Mouse (Mus musculus): ENCODE data around the gene Spop.
A peak's percentile ranks its signal among the peaks of the same experiment; 100 is the strongest.

Spop gene

GRCm38 (mm10) chr11:95413641-95414535, at the start of gene Spop:
Spop (plus strand) TSS chr11:95414080.
- DNase-seq, result peak; percentile 95

DNA sequence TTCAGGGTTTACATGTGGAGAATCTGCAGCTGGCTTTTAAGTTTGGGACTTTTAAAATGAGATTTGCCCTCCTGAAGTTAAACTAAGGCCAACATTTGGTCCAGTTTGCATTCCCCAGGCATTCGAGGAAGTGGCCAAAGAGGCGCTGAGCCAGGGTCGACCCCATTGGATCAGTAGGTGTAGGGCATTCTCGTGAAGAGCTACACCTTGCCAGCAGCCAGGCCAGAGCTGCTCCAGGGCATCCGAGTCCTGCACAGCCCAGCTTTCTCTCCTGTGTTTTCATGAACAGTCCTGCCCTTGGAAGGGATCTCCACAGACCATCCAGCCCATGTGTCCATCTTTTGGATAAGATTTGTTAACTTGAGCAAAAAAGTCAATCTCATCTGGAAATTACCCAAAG, 49.5 kb upstream of the Spop start:
- no peak for DNase-seq

DNA sequence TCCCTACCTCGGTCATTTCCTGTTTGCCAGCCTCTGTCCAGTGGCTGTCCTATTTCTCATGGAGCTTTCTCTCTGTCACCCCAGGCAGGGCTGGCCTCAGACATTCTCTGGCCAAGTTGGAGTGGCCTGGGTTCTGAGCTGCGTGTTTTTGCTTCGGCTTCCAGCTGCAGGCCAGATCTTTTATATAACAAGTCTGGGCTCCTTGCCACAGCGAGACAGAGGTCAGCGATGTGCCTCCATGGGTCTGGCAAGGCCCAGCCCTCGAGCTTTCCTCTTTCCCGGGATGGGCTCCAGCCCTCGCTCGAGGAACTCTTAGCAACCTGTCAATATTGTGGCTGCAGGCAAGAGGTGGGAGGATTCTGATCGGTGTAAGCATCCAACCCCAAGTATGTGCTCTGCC, 48.3 kb upstream of the Spop start:
- no peak for DNase-seq

DNA sequence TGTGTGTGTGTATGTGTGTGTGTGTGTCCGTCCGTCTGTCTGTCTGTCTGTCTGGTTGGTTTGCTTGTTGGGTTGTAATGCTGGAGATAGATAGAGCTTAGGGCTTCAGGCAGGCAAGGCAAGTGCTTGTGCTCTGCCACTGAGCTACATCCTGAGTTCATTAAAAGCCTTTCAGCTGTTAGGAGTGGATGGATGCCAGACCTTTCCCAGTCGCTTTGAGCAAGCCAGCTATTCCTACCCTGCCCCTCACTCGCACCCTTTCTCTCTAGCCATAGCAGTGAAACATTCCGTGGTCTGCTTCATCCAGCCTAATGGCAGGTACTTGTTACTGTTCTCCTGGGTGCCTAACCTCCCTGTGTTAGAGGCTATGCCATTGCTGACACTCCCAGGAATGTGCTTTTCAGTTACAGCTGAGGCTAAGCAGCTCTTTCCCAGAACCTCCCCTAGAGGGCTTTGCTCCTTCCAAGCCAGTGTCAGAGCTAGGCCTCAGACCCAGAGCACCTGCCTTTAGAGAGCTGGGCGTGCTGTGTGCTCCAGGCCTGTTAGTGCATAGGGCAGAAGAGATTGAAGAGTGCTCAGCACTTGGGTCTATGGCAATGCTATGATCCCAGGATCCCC, 47.5 kb upstream of the Spop start:
- DNase-seq, result peak; percentile 47

- peak; percentile 66 for DNase-seq
Observed at GRCm38 (mm10) chr11:95367011-95367735, 46.7 kb upstream of the Spop start.

DNA sequence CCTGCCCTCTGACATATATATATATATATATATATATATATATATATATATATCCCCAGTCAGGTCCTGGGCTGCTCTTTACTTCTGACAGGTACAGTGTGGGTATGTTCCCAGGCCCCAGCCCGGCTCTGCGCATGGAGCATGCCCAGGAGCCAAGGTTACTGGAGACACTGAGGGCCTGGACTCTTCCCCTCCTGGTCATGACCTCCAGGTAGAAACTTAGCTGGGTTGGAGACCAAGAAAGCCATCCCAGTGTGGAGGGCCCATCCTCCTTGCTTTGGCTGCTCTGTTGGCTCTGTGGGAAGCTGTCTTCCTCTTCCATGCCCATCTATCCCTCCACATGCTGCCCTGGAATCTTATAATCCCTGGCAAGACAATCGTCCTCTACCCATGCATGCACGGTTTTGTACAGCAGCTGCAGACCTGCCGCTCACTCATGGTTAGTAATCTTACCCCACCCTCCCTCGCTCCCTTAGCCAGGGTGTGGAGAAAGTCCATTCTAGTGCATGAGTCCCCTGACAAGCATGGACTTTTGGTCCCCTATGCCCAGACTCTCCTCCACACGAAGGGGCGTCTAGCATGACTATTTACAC, 45.6 kb upstream of the Spop start:
- DNase-seq, result no peak

GRCm38 (mm10) chr11:95368871-95369270, 45.0 kb upstream of the Spop start:
- no peak for DNase-seq

- peak; percentile 60 for DNase-seq
Observed at GRCm38 (mm10) chr11:95369964-95370890, 43.7 kb upstream of the Spop start.

- no peak for DNase-seq
Observed at GRCm38 (mm10) chr11:95371182-95371581, 42.7 kb upstream of the Spop start.

- DNase-seq, result no peak
Observed at GRCm38 (mm10) chr11:95378926-95379325, 35.0 kb upstream of the Spop start.

GRCm38 (mm10) chr11:95379552-95379951, 34.3 kb upstream of the Spop start:
- no peak for DNase-seq

DNA sequence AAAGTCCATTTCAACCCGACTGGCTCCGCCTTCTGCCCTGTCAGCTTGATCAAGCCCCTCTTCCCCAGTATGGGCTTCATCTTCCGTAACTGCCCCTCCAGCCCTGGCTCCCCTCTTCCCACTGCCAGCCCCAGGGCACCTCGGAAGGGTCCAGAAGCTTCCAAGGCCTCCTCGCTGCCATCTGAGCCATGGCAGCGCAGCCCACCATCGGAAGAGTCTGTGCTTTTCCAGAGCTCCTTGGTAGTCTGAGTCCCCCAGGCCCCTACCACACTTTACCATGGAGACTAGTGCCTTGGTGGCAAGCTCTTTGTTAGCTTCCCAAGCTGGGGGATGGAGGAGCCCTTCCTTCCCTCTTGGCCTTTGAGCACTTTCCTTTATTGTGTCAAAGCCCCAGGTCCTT, 33.2 kb upstream of the Spop start:
- DNase-seq, result no peak

- DNase-seq, result no peak
Observed at GRCm38 (mm10) chr11:95381146-95381545, 32.7 kb upstream of the Spop start.

DNA sequence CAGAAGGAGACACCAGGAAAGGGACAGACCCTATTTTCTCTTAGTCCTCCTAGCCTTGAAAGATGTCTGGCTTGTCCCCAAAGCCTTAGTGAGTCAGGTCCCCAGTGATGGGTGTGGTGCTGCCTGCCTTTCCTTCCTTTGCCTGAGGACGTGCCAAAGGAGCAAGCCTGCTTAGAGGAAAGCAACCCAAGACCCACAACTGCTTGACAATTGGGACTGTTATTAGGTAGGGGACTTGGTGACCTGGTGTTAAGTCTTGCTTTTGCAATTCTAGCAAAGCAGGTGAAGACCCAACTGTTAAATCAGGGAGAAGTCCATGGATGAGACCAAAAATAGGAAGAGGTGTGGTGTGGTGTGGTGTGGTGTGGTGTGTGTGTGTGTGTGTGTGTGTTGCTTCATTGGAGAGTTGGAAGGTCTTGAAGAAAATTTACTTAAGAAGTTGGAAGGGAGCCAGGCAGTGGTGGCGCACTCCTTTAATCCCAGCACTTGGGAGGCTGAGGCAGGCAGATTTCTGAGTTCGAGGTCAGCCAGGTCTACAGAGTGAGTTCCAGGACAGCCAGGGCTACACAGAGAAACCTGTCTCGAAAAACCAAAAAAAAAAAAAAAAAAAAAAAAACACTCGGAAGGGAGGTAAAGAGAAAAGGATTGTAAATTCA, 30.4 kb upstream of the Spop start:
- no peak for DNase-seq

DNA sequence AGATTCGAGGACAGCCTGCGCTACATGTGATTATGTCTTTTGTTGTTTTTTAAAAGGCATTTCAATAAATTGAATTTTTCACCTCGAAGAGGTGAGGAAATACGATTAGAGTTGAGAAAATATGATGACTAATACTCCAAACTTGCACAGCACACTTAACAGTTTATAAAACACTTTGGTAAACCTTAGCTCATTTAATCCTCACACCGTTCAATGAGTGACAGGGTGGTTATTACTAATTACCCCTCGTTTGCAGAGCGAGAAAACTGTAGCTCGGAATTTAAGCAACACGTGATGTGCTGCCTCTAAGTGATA, 29.9 kb upstream of the Spop start:
- no peak for DNase-seq

GRCm38 (mm10) chr11:95384319-95384972, 29.4 kb upstream of the Spop start, which contains the start of gene Slc35b1:
Slc35b1 (plus strand) TSS chr11:95384692.
- peak; percentile 96 for DNase-seq

- no peak for DNase-seq
Observed at GRCm38 (mm10) chr11:95384973-95385320, 28.9 kb upstream of the Spop start.

- no peak for DNase-seq
Observed at GRCm38 (mm10) chr11:95387354-95387753, 26.5 kb upstream of the Spop start.

DNA sequence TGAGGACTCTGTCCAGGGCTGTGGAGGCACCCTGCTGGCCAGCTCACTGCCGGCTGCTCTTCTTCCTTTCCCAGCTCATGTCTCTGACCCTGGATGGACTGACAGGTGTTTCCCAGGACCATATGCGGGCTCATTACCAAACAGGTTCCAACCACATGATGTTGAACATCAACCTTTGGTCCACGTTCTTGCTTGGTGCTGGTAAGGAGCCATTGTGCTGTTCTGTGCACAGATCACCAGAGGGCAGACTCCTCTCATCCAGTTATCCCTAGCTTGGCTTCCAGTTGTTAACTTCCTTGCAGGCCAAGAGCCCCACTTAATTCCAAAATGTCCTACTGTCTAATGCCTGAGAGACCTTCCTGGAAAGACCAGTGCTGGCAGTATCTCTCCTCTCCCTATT, 24.9 kb upstream of the Spop start:
- no peak for DNase-seq

DNA sequence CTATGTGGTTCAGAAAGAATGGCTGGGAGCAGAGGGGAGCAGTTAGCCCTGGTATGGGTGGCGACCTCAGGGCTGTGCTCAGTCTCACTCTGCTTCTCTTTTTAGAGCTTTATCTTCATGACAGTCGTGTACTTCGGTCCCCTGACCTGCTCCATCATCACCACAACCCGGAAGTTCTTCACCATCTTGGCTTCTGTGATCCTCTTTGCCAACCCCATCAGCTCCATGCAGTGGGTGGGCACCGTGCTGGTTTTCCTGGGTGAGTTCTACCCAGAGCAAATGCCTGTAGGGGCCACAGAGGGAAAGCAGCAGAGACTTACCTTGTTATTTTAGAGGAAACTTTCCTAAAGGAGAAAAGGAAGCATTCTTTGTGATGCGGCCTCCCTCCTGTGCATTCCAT, 23.5 kb upstream of the Spop start:
- DNase-seq, result no peak

- no peak for DNase-seq
Observed at GRCm38 (mm10) chr11:95391201-95391600, 22.7 kb upstream of the Spop start.

Data from thymus, postnatal 4 days (tissue).